Mouse (Mus musculus): ENCODE data around the gene Ssh1. TPM values are rescaled to one million over a fixed set of nuclear protein-coding genes. Genes with fewer than 3 reads are reported as not detected.
A peak's percentile ranks its signal among the peaks of the same experiment; 100 is the strongest.

The Ssh1 gene
- total RNA-seq, 1 experiment from 2014 or later: 18.8 TPM

GRCm38 (mm10) chr5:113889912-113890311 lies 103.8 kb downstream of the Ssh1 start:
- DNase-seq: no peak

DNA sequence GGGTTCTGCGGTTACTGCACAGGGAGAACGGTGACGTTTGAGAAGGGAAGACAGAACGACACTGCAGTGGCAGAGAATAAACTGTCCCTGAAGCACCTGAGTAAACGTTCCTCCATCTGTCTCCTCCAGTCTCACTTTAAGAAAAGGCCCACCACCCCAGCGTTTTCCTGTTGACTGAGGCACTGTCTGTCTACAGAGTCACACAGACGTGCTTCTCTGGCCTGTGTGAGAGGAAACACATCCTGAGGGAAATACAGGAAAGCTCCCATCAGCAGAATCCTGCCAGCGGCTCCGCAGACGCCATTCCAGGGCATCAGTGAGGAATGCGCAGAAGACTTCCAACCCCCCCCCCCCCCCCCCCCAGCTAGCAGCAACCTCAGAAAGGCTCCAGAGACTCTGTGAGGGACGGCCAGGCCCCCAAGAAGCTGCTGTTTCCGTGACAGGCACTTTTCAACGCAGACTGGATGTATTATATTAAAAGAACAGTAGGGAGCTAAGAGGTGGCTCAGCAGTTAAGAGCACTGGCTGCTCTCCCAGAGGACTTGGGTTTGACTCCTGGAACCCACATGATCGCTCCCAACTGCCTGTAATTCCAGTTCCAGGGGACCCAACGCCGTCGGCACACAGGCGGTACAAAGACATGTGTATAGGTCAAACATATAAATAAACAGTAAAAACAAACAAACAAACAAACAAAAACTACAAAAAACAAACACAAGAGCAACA lies 104.3 kb downstream of the Ssh1 start:
- no peak for DNase-seq

DNA sequence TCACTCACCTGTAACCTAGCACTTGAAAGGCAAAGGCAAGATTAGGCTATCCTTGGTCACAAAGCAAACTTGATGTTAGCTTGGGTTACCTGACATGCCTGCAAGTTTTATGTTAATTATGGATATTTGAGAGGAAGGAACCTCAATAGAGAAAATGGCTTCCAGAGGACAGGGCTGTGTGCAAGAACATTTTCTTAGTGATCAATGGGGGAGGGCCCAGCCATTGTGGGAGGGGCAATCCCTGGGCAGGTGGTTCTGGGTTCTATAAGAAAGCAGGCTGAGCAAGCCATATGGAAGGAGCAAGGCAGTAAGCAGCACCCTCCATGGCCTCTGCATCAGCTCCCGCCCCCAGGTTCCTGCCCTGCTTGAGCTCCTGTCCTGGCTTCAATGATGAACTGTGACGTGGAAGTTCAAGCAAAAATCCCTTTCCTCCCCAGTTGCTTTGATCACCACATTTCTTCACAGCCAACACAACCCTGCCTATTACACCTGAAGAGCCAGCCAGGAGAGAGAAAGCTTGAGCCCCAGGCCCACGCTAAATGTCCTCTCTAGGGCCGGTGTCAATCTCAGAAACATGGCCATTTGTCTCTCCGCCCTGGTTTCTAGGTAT lies 105.4 kb downstream of the Ssh1 start:
- no peak for DNase-seq

DNA sequence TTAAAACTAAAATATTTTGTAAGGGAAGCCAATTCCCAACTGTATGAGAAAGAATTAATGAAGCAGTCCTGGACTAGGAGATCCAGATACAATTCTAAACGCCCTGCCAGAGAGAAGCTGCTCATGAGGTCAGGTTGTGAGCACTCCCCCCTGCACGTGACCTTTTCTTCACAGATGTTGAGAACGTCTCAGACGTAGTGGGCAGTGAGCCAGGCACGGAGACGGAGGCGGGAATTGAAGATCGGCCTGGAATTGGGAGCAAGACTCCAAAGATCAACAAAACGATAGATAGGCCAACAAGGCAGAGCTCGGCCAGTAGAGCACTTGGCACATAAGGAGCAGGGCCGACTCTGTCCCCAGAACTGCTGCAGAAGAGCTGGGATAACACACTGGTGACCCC lies 106.6 kb downstream of the Ssh1 start:
- DNase-seq: peak; percentile 71

Other genes with a start within 250 kb of the Ssh1 start
- 33.8 and 38.4 TPM in 2 replicates for gene Sart3, start 221.4 kb downstream of the Ssh1 start, total RNA-seq (2021)
- 429 and 451 TPM in 2 replicates for gene Iscu, start 221.1 kb downstream of the Ssh1 start, total RNA-seq (2021)
- 9.6 and 10.9 TPM in 2 replicates for gene Tmem119, start 193.4 kb downstream of the Ssh1 start, total RNA-seq (2021)
- gene Selplg, start 161.2 kb downstream of the Ssh1 start, total RNA-seq (2021): 4.1 and 16.3 TPM in 2 replicates
- 52.9 and 58.0 TPM in 2 replicates for gene Coro1c, start 85.1 kb downstream of the Ssh1 start, total RNA-seq (2021)
- not detected in 2 replicates for gene Dao, start 9.8 kb upstream of the Ssh1 start, total RNA-seq (2021)
- gene Usp30, start 71.6 kb upstream of the Ssh1 start, total RNA-seq (2021): 24.9 and 25.7 TPM in 2 replicates
- 3.2 and 4.1 TPM in 2 replicates for gene Svop, start 97.7 kb upstream of the Ssh1 start, total RNA-seq (2021)
- gene Alkbh2, start 134.3 kb upstream of the Ssh1 start, total RNA-seq (2021): 9.9 and 10.3 TPM in 2 replicates
- 11.7 and 11.9 TPM in 2 replicates for gene Ung, start 136.5 kb upstream of the Ssh1 start, total RNA-seq (2021)
- gene Acacb, start 152.6 kb upstream of the Ssh1 start, total RNA-seq (2021): 121 and 148 TPM in 2 replicates

Data from adrenal gland, postnatal 14 days (tissue).